Mouse (Mus musculus): ENCODE results near the gene Il11.

DNA sequence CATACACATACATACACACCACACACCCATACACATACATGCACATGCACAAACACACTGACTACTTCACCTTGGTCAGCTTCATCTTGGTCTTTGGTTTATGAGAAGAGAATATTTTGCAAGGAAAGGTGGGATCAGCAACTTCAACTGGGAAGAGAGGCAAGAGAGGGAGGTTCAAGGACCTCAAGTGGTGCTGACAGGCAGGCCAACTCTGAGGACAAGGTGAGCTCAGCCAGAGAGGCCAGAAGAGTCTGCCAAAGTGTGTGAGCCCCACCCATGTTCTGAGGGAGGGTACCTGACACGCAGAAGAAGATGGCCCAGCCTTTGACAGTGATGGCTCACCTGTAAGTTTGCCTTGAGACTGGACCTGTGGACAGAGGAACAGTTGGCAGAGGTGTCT is 23.0 kb downstream of the Il11 start:
- TF ChIP-seq POLR2A (IDR thresholded peaks at IDR 0.05; ENCODE audit: insufficient read length, low read depth) = no peak
- no peak for TF ChIP-seq TCF12 (IDR thresholded peaks at IDR 0.05; ENCODE audit: insufficient read depth, poor library complexity, severe bottlenecking)
- TF ChIP-seq USF1 (IDR thresholded peaks at IDR 0.05; ENCODE audit: low read depth) = no peak

All from myocyte (in vitro differentiated cells).